Mouse (Mus musculus) testis, adult 2 months (tissue): ENCODE results near the gene Fmnl1. TPM values are rescaled to one million over a fixed set of nuclear protein-coding genes. Genes with fewer than 3 reads are reported as not detected.

Source experiments
- H3K27ac ChIP-seq: fragments of 200-500 bp; 2 replicates; pipeline ENCODE4 v1.5.1; 2012; ENCODE audit warnings: low read depth, low read length; ENCODE audit not compliant: control insufficient read depth, insufficient read depth
- H3K27me3 ChIP-seq: fragments of 200-500 bp; 2 replicates; pipeline ENCODE4 v1.6.1; 2012; ENCODE audit warnings: mild to moderate bottlenecking, low read length, moderate library complexity; ENCODE audit not compliant: control insufficient read depth, insufficient read depth
- H3K36me3 ChIP-seq: fragments of 200-500 bp; 2 replicates; pipeline ENCODE4 v1.6.1; 2012; ENCODE audit warnings: mild to moderate bottlenecking, low read length; ENCODE audit not compliant: control insufficient read depth, insufficient read depth
- H3K4me1 ChIP-seq: fragments of 200-500 bp; 2 replicates; pipeline ENCODE4 v1.6.1; 2012; ENCODE audit warnings: low read length; ENCODE audit not compliant: control insufficient read depth, insufficient read depth
- H3K4me3 ChIP-seq: fragments of 200-500 bp; 2 replicates; pipeline ENCODE4 v1.5.1; 2012; ENCODE audit warnings: low read depth, mild to moderate bottlenecking, low read length, moderate library complexity, mixed read lengths; ENCODE audit not compliant: control insufficient read depth
- CTCF ChIP-seq: fragments of 200-500 bp; IDR thresholded peaks from 2 replicates; pipeline ENCODE4 v1.5.1; 2012; ENCODE audit warnings: low read depth, mild to moderate bottlenecking, inconsistent platforms, low read length, moderate library complexity; ENCODE audit not compliant: control insufficient read depth, insufficient read depth, insufficient replicate concordance
- POLR2A ChIP-seq: fragments of 200-500 bp; IDR thresholded peaks from 2 replicates; pipeline ENCODE4 v1.6.1; 2012; ENCODE audit warnings: low read depth, mild to moderate bottlenecking, inconsistent platforms, low read length, moderate library complexity; ENCODE audit not compliant: control insufficient read depth
- polyA plus RNA-seq: library from polyadenylated mRNA; depleted of rRNA; stranded (reverse); fragments of >200 nt; gene quantifications from 2 replicates; pipeline ENCODE4 v1.2.3, GENCODE M21; 2012

The Fmnl1 gene
- polyA plus RNA-seq, 1 experiment: 21.6 TPM

GRCm38 (mm10) chr11:103164391-103164790 is 6.5 kb upstream of the Fmnl1 start:
- peaks cover 6% of the 10 kb centered on the region for H3K4me1 ChIP-seq

GRCm38 (mm10) chr11:103168690-103169390 is 2.1 kb upstream of the Fmnl1 start:
- Histone ChIP-seq H3K4me3 (no peak overlapping the region), H3K27me3 (no peaks in the 10 kb centered on the region), H3K4me1 (peaks cover 7% of the 10 kb centered on the region; the same call in 1 of the 2 replicates), H3K36me3 (no peaks in the 10 kb centered on the region), H3K27ac (no peak overlapping the region)
- no peak for TF ChIP-seq POLR2A
- peak; percentile 87; the same call in 1 of the 2 replicates for TF ChIP-seq CTCF

More at GRCm38 (mm10) chr11:103164391-103164790, 6.5 kb upstream of the Fmnl1 start:
- peak overlapping the region; percentile 15; the same call in 1 of the 2 replicates for H3K4me3 ChIP-seq
- no peaks in the 10 kb centered on the region for H3K27me3 ChIP-seq
- TF ChIP-seq CTCF (no peak), POLR2A (no peak)
- no peak overlapping the region for H3K27ac ChIP-seq
- H3K36me3 ChIP-seq: no peaks in the 10 kb centered on the region

- Histone ChIP-seq H3K36me3 (no peaks in the 10 kb centered on the region), H3K4me1 (peaks cover 5% of the 10 kb centered on the region; the same call in 1 of the 2 replicates), H3K27ac (no peak overlapping the region), H3K4me3 (no peak overlapping the region), H3K27me3 (no peaks in the 10 kb centered on the region)
- TF ChIP-seq CTCF (no peak), POLR2A (no peak)
Observed at GRCm38 (mm10) chr11:103169664-103170063, 1.2 kb upstream of the Fmnl1 start.

GRCm38 (mm10) chr11:103170111-103170493 is 805 bp upstream of the Fmnl1 start:
- H3K4me3 ChIP-seq: no peak overlapping the region
- TF ChIP-seq POLR2A (no peak), CTCF (no peak)
- no peaks in the 10 kb centered on the region for H3K27me3 ChIP-seq
- no peak overlapping the region for H3K27ac ChIP-seq
- peaks cover 5% of the 10 kb centered on the region; the same call in 1 of the 2 replicates for H3K4me1 ChIP-seq
- no peaks in the 10 kb centered on the region for H3K36me3 ChIP-seq

GRCm38 (mm10) chr11:103171286-103171620 is 346 bp downstream of the Fmnl1 start:
- Histone ChIP-seq H3K27ac (no peak overlapping the region), H3K36me3 (no peaks in the 10 kb centered on the region), H3K4me1 (peaks cover 5% of the 10 kb centered on the region; the same call in 1 of the 2 replicates), H3K4me3 (peak overlapping the region; percentile 32), H3K27me3 (no peaks in the 10 kb centered on the region)
- TF ChIP-seq CTCF (no peak), POLR2A (no peak)

GRCm38 (mm10) chr11:103171703-103172391 is 940 bp downstream of the Fmnl1 start:
- TF ChIP-seq CTCF (no peak), POLR2A (no peak)
- no peak overlapping the region for H3K27ac ChIP-seq
- no peaks in the 10 kb centered on the region for H3K36me3 ChIP-seq
- H3K27me3 ChIP-seq: no peaks in the 10 kb centered on the region
- H3K4me3 ChIP-seq: no peak overlapping the region
- peaks cover 5% of the 10 kb centered on the region; the same call in 1 of the 2 replicates for H3K4me1 ChIP-seq

GRCm38 (mm10) chr11:103172392-103173040 is 1.6 kb downstream of the Fmnl1 start:
- Histone ChIP-seq H3K27me3 (no peaks in the 10 kb centered on the region), H3K4me3 (no peak overlapping the region), H3K36me3 (no peaks in the 10 kb centered on the region), H3K27ac (no peak overlapping the region), H3K4me1 (peaks cover 5% of the 10 kb centered on the region; the same call in 1 of the 2 replicates)
- TF ChIP-seq POLR2A (no peak), CTCF (no peak)
